Mouse (Mus musculus) thymus, adult 2 months (tissue): ENCODE results near the gene Gng2.

Source experiments
- CTCF ChIP-seq: fragments of 200-500 bp; IDR thresholded peaks from 2 replicates; pipeline ENCODE4 v1.5.1; 2012; ENCODE audit warnings: mild to moderate bottlenecking, control low read depth, low read length, moderate library complexity, borderline replicate concordance; ENCODE audit not compliant: control insufficient read depth, poor library complexity, insufficient read depth; ENCODE audit errors: extremely low read depth
- POLR2A ChIP-seq: fragments of 200-500 bp; IDR thresholded peaks from 2 replicates; pipeline ENCODE4 v1.6.1; 2012; ENCODE audit warnings: mild to moderate bottlenecking, low read length, control low read depth, moderate library complexity; ENCODE audit not compliant: control insufficient read depth, poor library complexity, insufficient read depth; ENCODE audit errors: extremely low read depth

DNA sequence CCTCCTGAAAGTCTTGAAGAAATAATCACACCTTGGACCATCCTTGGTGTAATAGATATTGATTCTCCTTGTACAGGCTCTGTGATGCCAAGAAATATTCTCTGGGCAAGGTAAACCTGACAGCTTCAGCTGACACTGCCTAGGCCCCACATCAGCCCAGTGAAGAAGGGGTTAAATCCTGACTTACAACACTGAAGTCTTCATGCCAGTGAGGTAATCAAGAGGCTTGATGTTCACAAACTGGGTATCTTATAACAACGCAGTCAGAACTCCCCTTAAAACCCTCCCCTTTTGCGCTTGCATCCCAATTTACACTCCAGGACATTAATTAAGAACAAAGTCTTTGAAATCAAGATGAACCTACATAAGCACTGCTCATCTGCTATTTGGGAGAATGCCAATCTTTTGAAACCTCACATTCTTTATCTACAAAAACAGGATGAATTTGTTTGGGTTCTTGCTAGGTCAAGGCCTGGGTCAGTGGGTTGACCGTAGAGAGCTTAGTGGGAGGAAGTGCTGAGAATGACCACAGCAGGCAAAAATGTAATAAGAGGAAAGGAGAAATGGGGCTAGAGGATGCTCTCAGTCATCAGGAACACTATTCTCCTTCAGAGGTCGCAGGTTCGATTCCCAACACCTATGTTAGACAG is 110.0 kb downstream of the Gng2 start:
- TF ChIP-seq CTCF (no peak), POLR2A (no peak)
